Mouse (Mus musculus) stomach, postnatal 0 days (tissue): ENCODE measurements around the gene Dctpp1.

Experiments used
- CTCF ChIP-seq: IDR thresholded peaks from 2 replicates; pipeline ENCODE4 v1.5.1; 2016; ENCODE audit warnings: antibody characterized with exemption, low read depth, mild to moderate bottlenecking, moderate library complexity
- EP300 ChIP-seq: optimal IDR thresholded peaks from 2 replicates; pipeline ENCODE3; 2016; ENCODE audit warnings: antibody characterized with exemption

DNA sequence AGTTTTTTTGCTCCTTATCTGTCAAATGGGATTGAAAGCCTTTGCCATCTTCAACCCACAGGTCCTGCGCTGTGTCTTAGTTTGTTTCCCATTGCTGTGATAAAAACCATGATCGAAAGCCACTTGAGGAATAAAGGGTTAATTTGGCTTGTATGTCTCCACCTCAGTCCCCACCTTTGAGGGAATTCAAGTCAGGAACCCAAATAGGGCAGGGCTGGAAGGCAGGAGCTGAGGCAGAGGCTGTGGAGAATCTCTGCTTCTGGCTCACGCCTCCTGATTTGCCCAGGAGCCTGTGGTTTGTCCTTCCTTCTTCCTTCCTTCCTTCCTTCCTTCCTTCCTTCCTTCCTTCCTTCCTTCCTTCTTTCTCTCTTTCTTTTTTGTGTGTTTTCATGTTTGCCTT lies 37.4 kb downstream of the Dctpp1 start:
- TF ChIP-seq EP300 (no peak), CTCF (no peak)
